Mouse (Mus musculus) gastrocnemius, postnatal 25 days (tissue): ENCODE data around the gene Tpcn1. TPM values are rescaled to one million over a fixed set of nuclear protein-coding genes. Genes with fewer than 3 reads are reported as not detected.

Experiments
- DNase-seq: peaks from one replicate; pipeline ENCODE4 v3.0.0; 2022
- total RNA-seq, 2 experiments: library from RNA; stranded (reverse); gene quantifications; 1 replicate in 1 of 2; 2 replicates in 1 of 2; pipeline ENCODE4 v1.2.3; 2021

The Tpcn1 gene
- total RNA-seq, 2 experiments from 2014 or later: 44.3 to 48.3 TPM

DNA sequence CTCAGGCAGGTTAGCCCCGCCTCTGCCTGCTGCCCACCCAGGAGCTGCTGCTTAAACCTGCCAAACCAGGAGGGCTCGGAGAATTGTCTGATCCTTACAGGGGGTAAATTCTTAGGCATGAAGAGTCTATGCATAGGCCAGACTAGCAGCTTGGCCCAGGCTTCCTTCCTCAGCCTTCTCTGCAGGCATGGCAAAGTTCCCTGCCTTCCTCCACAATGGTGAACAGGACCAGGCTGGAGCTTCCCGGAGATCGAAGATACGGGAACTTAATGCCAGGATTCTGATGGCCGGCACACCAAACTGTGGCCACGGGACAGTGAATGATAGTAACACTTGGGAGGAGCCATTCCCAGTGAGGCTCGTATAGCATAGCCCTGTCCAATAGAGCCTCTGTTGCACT is 30.4 kb downstream of the Tpcn1 start:
- no peak for DNase-seq

- no peak for DNase-seq
Observed at GRCm38 (mm10) chr5:120555871-120556270, 32.6 kb downstream of the Tpcn1 start.

GRCm38 (mm10) chr5:120550673-120551072 is 37.8 kb downstream of the Tpcn1 start:
- no peak for DNase-seq

DNA sequence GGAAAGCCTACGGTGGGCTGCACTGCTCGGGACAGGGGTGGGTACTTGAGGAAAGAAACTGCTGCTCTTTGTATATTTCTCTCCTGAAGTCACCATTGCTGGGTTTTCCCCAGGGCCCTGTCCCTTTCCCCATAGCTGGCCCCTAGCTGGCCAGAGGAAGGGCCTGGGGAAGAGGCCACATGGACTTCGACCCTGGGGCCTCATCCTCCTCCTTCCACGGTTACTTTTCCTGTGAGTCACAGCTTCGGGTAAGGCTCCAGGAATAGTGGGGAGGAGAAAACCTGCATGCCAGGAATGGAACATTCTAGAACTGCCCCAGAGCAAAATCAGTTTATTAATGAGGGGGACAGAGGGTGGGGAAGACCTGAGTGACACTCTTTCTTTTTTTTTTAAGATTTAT is 38.3 kb downstream of the Tpcn1 start:
- no peak for DNase-seq

GRCm38 (mm10) chr5:120548236-120548850 is 40.1 kb downstream of the Tpcn1 start:
- no peak for DNase-seq

GRCm38 (mm10) chr5:120536632-120537031 is 51.8 kb downstream of the Tpcn1 start:
- DNase-seq: no peak

- DNase-seq: no peak
Observed at GRCm38 (mm10) chr5:120536046-120536445, 52.4 kb downstream of the Tpcn1 start.

- DNase-seq: no peak
Observed at GRCm38 (mm10) chr5:120534686-120535075, 53.8 kb downstream of the Tpcn1 start.

DNA sequence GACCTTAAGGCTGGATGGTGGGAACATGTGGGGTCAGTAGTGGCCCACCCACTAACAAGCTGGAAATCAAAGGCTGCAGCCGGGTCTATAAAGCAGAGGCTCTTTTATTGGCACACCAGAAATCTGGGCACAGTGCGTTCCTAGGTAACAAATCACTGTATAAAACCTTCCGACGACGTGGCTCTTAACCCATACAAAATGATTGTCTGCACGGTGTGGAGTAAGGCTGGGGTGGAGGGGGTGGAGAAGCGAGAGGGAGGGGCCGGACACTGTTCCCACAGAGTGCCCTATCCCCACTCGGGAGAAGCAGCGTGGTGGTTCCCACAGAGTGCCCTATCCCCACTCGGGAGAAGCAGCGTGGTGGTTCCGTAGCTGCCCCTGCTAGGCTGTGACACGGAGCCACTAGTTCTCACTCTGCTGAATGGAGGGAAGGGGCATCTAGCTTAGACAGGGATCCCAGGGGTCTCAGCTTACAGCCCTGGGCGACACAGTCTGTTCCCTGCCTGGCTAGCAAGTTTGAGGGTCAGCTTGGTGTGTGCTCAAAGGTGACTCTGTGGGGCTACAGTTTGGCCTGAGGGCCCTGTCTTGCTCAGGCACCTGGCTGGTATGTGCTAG is 54.3 kb downstream of the Tpcn1 start:
- no peak for DNase-seq

DNA sequence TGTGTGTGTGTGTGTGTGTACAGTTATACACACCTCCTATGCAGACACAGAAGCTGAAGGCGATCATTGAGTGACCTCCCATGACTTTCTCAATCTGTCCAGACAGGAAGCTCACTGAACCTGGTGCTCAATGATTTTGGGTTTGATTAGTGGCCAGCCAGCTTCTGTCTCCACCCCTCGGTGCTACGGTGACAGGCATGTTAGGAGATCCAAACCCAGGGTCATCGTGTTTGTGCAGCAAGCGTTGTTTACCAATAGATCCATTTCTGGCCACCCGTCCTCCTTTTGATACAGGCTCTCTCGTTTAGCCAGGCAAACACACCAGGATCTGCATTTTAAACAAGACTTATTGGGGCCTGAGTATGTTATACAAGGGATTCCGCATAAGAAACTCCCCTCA is 56.8 kb downstream of the Tpcn1 start:
- DNase-seq: no peak

DNA sequence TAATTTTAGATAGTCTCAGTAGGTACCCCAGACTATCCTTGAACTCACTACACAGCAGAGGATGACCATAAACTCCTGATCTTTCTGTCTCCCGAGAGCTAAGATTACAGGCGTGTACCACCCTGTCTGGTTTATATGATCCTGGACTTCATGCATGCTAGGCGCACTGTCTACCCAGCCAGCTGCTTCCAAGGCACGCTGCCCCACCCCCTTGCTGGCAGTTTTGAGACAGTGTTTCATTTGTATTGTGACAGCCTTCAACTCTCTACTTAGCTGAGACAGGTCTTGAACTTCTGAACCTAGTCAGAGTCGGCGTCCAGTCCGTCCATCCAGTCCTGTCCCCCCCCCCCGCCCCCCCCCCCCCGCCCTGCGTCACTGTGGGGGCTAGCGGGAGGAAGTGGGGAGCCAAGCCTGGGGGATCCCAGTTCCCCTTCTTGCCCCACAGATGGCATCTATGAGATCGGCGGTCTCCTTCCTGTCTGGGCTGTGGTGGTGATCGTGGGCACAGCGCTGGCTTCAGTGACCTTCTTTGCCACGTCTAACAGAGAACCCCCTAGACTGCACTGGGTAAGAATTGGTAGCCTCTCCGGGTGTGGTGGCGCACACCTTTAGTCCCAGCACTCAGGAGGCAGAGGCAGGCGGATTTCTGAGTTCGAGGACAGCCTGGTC is 61.0 kb downstream of the Tpcn1 start:
- no peak for DNase-seq

GRCm38 (mm10) chr5:120526311-120526710 is 62.2 kb downstream of the Tpcn1 start:
- no peak for DNase-seq

- DNase-seq: no peak
Observed at GRCm38 (mm10) chr5:120525737-120526136, 62.7 kb downstream of the Tpcn1 start.

DNA sequence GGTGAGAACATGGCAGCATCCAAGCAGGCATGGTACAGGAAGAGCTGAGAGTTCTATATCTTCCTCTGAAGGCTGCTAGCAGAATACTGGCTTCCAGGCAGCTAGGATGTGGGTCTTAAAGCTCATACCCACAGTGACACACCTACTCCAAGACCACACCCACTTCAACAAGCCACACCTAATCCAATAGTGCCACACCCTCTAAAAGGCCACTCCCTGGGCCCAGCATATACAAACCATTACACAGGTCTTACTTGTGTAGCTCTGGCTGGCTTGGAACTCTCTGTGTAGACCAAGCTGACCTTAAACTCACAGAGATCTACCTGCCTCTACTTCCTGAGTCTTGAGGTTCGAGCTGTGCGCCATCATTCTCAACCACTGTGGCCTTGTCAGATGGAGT is 63.7 kb downstream of the Tpcn1 start:
- no peak for DNase-seq

DNA sequence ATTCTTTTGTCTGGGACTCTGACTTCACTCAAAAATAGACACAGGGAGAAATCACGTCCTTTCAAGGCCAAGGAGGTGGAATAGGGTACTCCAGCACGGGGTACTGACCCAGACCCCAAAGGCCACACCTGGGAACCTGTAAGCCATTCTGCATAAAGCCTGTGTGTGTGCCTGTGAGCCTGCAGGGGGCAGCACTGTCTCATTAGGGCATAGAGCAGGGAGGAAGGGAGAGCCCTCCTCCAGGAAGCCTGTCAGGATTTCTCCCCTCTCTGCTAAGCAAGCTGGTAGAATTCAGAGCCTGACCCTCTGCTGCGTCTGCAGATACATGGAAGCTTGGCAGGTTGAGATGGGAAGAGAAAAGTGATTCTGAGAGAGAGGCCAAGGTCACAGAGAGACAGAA is 65.8 kb downstream of the Tpcn1 start:
- DNase-seq: no peak

GRCm38 (mm10) chr5:120517552-120517951 is 70.9 kb downstream of the Tpcn1 start:
- DNase-seq: peak; percentile 62

DNA sequence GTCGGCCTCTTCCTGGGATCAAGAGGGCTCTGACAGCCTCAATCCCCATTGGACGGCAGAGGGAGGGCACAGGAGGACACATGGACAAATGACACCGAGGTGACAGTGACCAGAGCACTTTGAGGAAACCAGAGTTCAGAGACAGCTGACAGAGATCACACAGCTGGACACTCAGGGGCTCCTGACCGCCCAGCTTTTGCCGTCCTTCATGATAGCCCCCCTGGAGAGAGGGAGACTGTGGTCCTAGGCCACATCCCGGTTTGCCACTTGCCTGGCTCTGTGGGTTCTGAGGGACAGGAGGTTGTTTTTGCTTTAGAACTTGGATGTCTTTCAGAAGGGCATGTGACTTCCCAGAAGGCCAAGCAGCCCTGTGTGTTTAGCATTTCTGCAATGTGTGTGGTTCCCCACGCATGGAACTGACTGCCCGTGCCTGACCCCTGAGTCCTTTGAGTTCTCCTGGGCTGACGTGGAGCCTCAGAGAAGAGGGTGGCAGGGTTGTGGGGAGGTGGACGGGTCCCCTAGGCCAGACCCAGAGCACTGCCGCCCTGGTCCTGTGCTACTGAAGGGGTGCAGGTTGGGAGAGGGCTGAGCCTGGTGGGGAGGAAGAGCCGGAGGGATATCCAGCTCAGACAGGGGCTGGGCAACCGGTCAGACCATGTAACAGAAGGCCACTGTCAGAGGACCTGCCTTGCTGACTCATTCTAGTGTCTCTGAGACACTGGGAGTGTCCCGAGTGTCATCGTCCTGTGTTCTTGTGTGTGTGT is 72.1 kb downstream of the Tpcn1 start:
- DNase-seq: peak; percentile 37

DNA sequence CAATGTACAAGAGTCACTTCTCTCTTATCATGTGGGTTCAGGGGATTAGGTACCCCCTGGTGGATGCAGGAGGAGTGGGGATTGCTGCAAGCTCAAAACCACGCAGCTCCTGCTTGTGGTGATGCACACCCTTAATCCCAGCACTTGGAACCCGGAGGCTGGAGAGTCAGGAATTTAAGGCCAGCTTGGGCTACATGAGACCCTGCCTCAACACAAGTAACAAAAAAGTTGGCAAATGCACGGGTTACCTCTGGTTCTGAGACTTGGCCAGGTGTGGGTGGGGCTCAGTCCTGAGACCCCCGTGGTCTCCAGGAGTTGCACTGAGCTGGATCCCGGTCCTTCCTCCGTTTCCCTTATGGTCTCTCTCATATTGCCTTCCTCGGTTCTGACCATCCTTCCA is 73.0 kb downstream of the Tpcn1 start:
- no peak for DNase-seq

- DNase-seq: no peak
Observed at GRCm38 (mm10) chr5:120514754-120515153, 73.7 kb downstream of the Tpcn1 start.

DNA sequence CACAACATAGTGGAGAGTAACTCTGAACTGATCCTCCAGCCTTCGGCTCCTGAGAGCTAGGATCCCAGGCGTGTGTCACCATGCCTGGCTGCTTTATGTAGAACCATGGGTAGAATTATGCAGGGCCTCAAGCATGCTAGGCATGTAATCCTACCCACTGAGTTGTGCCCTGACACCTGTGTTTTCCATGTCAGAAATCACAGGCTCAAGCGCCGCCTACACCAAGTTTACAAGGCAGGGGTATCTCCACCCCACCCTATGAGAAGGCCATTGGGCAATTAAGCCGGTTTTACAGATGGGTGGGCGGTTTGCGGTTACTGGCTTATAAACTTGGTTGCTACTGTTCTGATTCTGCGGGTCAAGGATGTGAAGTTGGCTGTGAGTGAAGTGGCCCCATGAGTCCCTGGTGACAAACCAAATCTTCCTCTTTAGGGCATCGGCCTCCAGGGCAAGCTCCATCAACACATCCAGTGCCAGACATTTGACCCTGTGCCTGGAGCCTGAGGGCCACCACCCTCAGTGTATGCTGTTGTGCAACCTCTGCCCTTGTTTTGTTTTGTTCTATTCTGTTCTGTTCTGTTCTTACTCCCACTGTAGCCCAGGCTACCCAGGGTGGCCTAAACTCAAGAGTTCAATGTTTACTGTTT is 74.3 kb downstream of the Tpcn1 start:
- no peak for DNase-seq

DNA sequence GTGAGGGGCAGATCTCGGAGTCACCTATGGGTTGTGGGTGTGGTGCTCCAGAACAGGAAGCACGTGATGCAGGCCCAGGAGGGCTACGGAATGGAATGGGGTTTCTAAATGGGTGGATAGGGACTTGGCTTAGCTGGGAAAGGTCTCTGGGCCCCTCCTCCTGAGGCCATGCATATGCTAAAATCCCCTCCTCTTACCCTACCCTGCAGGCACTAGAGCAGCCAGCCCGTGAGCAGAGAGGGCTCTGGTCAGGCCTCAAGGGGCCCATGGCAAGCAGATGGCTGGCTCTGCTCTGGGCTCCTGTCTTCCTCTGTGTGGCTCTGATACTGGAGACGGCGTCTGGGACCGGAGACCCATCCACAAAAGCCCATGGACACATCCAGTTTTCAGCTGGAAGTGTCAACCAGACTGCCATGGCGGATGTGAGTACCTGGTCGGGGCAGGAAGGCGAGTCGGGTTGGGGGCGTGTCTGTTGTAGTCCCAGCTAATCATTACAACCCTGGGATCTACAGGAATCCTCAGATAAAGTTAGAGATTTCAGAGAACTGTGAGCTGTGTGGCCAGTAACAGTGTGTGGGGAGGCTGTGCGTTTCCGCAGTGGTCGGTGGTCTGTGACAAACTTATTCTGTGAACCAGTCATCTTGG is 75.4 kb downstream of the Tpcn1 start:
- no peak for DNase-seq

DNA sequence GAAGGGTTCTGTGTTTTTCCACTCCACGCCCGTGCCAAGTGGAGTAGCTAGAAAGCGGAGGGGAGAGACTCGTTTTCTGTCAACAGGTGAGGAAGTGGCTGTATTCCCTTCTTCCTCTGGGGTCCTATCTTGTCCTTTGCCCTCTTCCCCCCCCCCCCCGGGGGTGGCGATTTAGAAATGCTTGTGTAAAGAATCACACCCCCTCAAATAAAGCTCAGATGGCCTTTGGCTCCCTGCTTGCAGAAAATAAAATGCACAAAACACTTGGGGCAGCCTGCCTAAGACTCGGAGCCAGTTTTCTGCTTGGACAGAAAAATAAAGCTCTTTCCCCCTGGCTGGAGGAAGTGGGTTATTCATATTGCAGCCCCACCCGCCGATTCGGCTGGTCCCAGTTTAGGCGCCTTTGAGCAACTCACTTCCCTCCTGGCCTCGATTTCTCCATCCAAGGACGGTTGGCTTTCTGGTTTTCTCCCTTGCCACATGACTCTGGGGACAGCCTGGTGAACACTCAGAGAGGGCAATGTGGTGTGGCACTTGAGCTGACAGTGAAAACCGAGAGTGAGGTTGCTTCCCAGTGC is 76.7 kb downstream of the Tpcn1 start:
- peak; percentile 60 for DNase-seq
